ENCODE assay signal across 8 mouse cellular contexts in genomic region chr5:34336775-34337450, GRCm38 (mm10). TPM values are rescaled to one million over a fixed set of nuclear protein-coding genes. Genes with fewer than 3 reads are reported as not detected.
DNase-seq lines count a peak whose midpoint lies in the region; ATAC-seq and TF ChIP-seq lines count a peak whose summit lies in the region.

No protein-coding gene starts in this region.

- no peaks in the 10 kb centered on the region for H3K9me3 ChIP-seq in intestine, postnatal 0 days (ENCODE audit: control insufficient read depth)
- no peaks in the 10 kb centered on the region for H3K9me3 ChIP-seq in liver, embryonic 12.5 days (replicated peaks)

- 0% methylated on average over 42 of the region's 42 CpGs for WGBS in intestine, postnatal 0 days
- under 1% methylated on average over 42 of the region's 42 CpGs for WGBS in liver, embryonic 12.5 days (ENCODE audit: insufficient replicate concordance)

- peak; percentile 51; the same call in 1 of the 2 replicates for ATAC-seq in intestine, postnatal 0 days
- ATAC-seq in liver, embryonic 12.5 days = peak; percentile 57
- peak; percentile 34; the same call in 1 of the 2 replicates for ATAC-seq in monocyte, adult 5-6 weeks (replicated peaks; ENCODE audit: insufficient number of reproducible peaks, low FRiP score, low TSS enrichment, poor library complexity, severe bottlenecking)

- peak overlapping the region; percentile 61; the same call in 1 of the 2 replicates for H3K27ac ChIP-seq in cortical plate, adult 2 months (ENCODE audit: insufficient read depth, low read length)
- peak overlapping the region; percentile 97 for H3K27ac ChIP-seq in intestine, postnatal 0 days (ENCODE audit: low read depth, low read length)
- peak overlapping the region; percentile 97 for H3K27ac ChIP-seq in liver, embryonic 12.5 days

- peak; percentile 35 for DNase-seq in layer of hippocampus, adult 11-12 months (ENCODE audit: low spot score)
- no peak for DNase-seq in layer of hippocampus, adult 9-10 months (ENCODE audit: low spot score)
- DNase-seq in heart, adult 18-20 months = peak; percentile 53 to 56
- peak; percentile 73 to 85 for DNase-seq in spleen, postnatal 4 days (ENCODE audit: low spot score in 2 of 2)

- H3K4me1 ChIP-seq in cortical plate, adult 2 months (ENCODE audit: control insufficient read depth, insufficient read depth, low read length) = peaks cover 3% of the 10 kb centered on the region; the same call in 1 of the 2 replicates
- peaks cover 6% of the 10 kb centered on the region for H3K4me1 ChIP-seq in intestine, postnatal 0 days (replicated peaks; ENCODE audit: control insufficient read depth, insufficient read depth, low read length)
- peaks cover 47% of the 10 kb centered on the region for H3K4me1 ChIP-seq in liver, embryonic 12.5 days

- no peak for TF ChIP-seq CTCF in cortical plate, adult 2 months (IDR thresholded peaks at IDR 0.05; ENCODE audit: extremely low read depth, insufficient read depth, low read length)
- TF ChIP-seq CTCF in intestine, postnatal 0 days (IDR thresholded peaks at IDR 0.05; ENCODE audit: low read depth) = no peak

- peak overlapping the region; percentile 82 for H3K4me3 ChIP-seq in cortical plate, adult 2 months (ENCODE audit: insufficient read depth, low read length)
- H3K4me3 ChIP-seq in intestine, postnatal 0 days (ENCODE audit: low read depth, low read length) = peak overlapping the region; percentile 94
- peak overlapping the region; percentile 98 for H3K4me3 ChIP-seq in liver, embryonic 12.5 days

- H3K36me3 ChIP-seq in intestine, postnatal 0 days (ENCODE audit: control insufficient read depth, insufficient read depth) = 0 out of 2 replicates have a peak, but pooled peaks cover 4% of the 10 kb centered on the region
- peaks cover 27% of the 10 kb centered on the region for H3K36me3 ChIP-seq in liver, embryonic 12.5 days

- no peak for TF ChIP-seq POLR2A in cortical plate, adult 2 months (IDR thresholded peaks at IDR 0.05; ENCODE audit: extremely low read depth, insufficient read depth, low read length)

- H3K9ac ChIP-seq in intestine, postnatal 0 days (ENCODE audit: low read depth, low read length) = peak overlapping the region; percentile 96
- peak overlapping the region; percentile 98 for H3K9ac ChIP-seq in liver, embryonic 12.5 days

- peak overlapping the region; percentile 79 for H3K4me2 ChIP-seq in intestine, postnatal 0 days (replicated peaks; ENCODE audit: low read depth)
- H3K4me2 ChIP-seq in liver, embryonic 12.5 days = peak overlapping the region; percentile 96

- no peaks in the 10 kb centered on the region for H3K27me3 ChIP-seq in intestine, postnatal 0 days (replicated peaks; ENCODE audit: control insufficient read depth, insufficient read depth, low read length)
- no peaks in the 10 kb centered on the region for H3K27me3 ChIP-seq in liver, embryonic 12.5 days (replicated peaks)

RNA-seq across cellular contexts. Expression of gene Rnf4, which starts 0.8 kb away (rescaled TPM):
- polyA plus RNA-seq in cortical plate, adult 2 months (2012; rRNA removed) = 82.6 and 88.2 TPM in 2 replicates
- 10 to 100 TPM; 29.1 to 32.2 TPM for total RNA-seq in heart, adult 18-20 months (2021)
- 62.3 and 65.0 TPM in 2 replicates for polyA plus RNA-seq in intestine, postnatal 0 days (2015; fragmentation: Nextera tagmentation; extraction: Ambion mirVana)
- 111 TPM in 2 replicates for polyA plus RNA-seq in liver, embryonic 12.5 days (2016; fragmentation: Nextera tagmentation; extraction: Ambion mirVana)
- total RNA-seq in monocyte, adult 5-6 weeks (2017) = 155 to 183 TPM (median 179 TPM) in 3 replicates

RNA-seq across cellular contexts. Expression of gene Fam193a, which starts 32.8 kb away (rescaled TPM):
- polyA plus RNA-seq in cortical plate, adult 2 months (2012; rRNA removed) = 32.7 and 42.0 TPM in 2 replicates
- total RNA-seq in heart, adult 18-20 months (2021) = 10 to 100 TPM; 21.2 to 29.8 TPM
- 4.3 and 5.6 TPM in 2 replicates for polyA plus RNA-seq in intestine, postnatal 0 days (2015; fragmentation: Nextera tagmentation; extraction: Ambion mirVana)
- 4.9 and 5.1 TPM in 2 replicates for polyA plus RNA-seq in liver, embryonic 12.5 days (2016; fragmentation: Nextera tagmentation; extraction: Ambion mirVana)
- total RNA-seq in monocyte, adult 5-6 weeks (2017) = 28.6 to 65.7 TPM (median 40.7 TPM) in 3 replicates

RNA-seq across cellular contexts. Expression of gene Cfap99, which starts 48.5 kb away (rescaled TPM):
- 0.38 and 0.46 TPM in 2 replicates for polyA plus RNA-seq in cortical plate, adult 2 months (2012; rRNA removed)
- total RNA-seq in heart, adult 18-20 months (2021) = not detected
- not detected in 2 replicates for polyA plus RNA-seq in intestine, postnatal 0 days (2015; fragmentation: Nextera tagmentation; extraction: Ambion mirVana)
- polyA plus RNA-seq in liver, embryonic 12.5 days (2016; fragmentation: Nextera tagmentation; extraction: Ambion mirVana) = not detected in 2 replicates
- 0.38 TPM in 1 of 3 replicates, not detected in the others for total RNA-seq in monocyte, adult 5-6 weeks (2017)

RNA-seq across cellular contexts. Expression of gene Zfyve28, which starts 48.7 kb away (rescaled TPM):
- 42.2 and 43.0 TPM in 2 replicates for polyA plus RNA-seq in cortical plate, adult 2 months (2012; rRNA removed)
- total RNA-seq in heart, adult 18-20 months (2021) = under 1 TPM; 0.42 to 0.59 TPM
- 0.05 and 0.07 TPM in 2 replicates for polyA plus RNA-seq in intestine, postnatal 0 days (2015; fragmentation: Nextera tagmentation; extraction: Ambion mirVana)
- polyA plus RNA-seq in liver, embryonic 12.5 days (2016; fragmentation: Nextera tagmentation; extraction: Ambion mirVana) = 0.16 TPM in 1 of 2 replicates, not detected in the other
- total RNA-seq in monocyte, adult 5-6 weeks (2017) = 0.43 to 3.9 TPM (median 0.67 TPM) in 3 replicates
